Mouse (Mus musculus) erythroblast, embryonic 14.5 days (primary cell): ENCODE measurements around the gene Mad1l1.

Experiments used
- GATA1 ChIP-seq: IDR thresholded peaks from 2 replicates; pipeline ENCODE4 v1.6.1; 2012; ENCODE audit warnings: low read length, inconsistent platforms, mixed read lengths
- TAL1 ChIP-seq: IDR thresholded peaks from 3 replicates; pipeline ENCODE4 v1.6.1; 2012; ENCODE audit warnings: low read length, inconsistent platforms, mixed read lengths

DNA sequence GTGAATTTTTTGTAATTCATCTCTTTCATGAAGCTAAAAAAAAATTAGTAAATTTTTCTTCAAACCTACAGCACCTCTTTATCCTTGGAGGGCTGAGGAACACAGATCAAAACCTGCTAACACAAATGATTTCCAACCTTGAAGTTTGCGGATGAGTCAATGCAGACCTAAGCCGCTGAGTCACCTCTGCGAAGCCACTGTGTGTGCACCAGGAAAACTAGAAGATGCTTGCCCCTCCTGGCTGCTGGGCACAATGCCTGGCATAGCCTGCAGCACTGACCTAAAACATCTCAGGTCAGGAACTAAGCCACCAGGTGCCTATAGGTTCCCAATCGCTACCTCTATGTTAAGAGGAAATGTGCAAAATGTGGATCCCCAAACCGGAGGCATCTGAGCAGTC, 119.8 kb downstream of the Mad1l1 start:
- TF ChIP-seq GATA1 (no peak), TAL1 (no peak)
